ENCODE assay signal across 18 mouse cellular contexts in genomic region chr16:64934011-64934410, GRCm38 (mm10).
DNase-seq lines count a peak whose midpoint lies in the region.
"Had no signal": no experiment of that assay in that cellular context is flagged by ENCODE, and none has a peak within 500 bp of the region (broad histone marks: within the 10 kb centered on the region; RNA-seq: fewer than 3 reads in every experiment).

No protein-coding gene starts in this region.

- intact Hi-C loops in left cerebral cortex, postnatal 14 days (cut with DNase I), result no loop called here

- peak; percentile 16 for DNase-seq in layer of hippocampus, adult 9-11 months
- no peak for DNase-seq in layer of hippocampus, adult 9-10 months (ENCODE audit: low spot score)
- DNase-seq in right cerebral cortex, postnatal 36 days (ENCODE audit: low spot score in 2 of 2), result peak; percentile 33 to 52
- DNase-seq in right cerebral cortex, postnatal 10 days (ENCODE audit: low spot score in 2 of 2), result no peak
- DNase-seq in left cerebral cortex, postnatal 14 days (ENCODE audit: low spot score in 2 of 2), result peak; percentile 16 to 52
- DNase-seq in embryo, embryonic 10.5 days (ENCODE audit: low spot score), result no peak
- DNase-seq in adrenal gland, postnatal 36 days, result no peak
- DNase-seq: adrenal gland, postnatal 14 days; cerebellum, adult 2 months; cerebellum, postnatal 14 days; gastrocnemius, postnatal 25 days; heart, adult 11 months; heart, postnatal 36 days; kidney, adult 2 months; kidney, postnatal 4 days; liver, postnatal 0 days; lung, postnatal 36 days; thymus, postnatal 14 days had no signal

Comparison
In these comparisons a context has a peak if more than half of its experiments do, and no peak if none do; other contexts are left out.
1. DNase-seq: peak in layer of hippocampus, adult 9-11 months (single experiment), right cerebral cortex, postnatal 36 days (2 of 2) and left cerebral cortex, postnatal 14 days (2 of 2); none in layer of hippocampus, adult 9-10 months (single experiment), right cerebral cortex, postnatal 10 days (0 of 2), embryo, embryonic 10.5 days (single experiment) and adrenal gland, postnatal 36 days (0 of 2).